Mouse (Mus musculus) ES-Bruce4 (cell line): ENCODE measurements at regions not wholly inside any gene's neighbourhood (a gene's known extent, or its start where the extent isn't known, plus 50 kb on each side); places are given as distances from the start of the nearest gene placed in this dataset.

Source experiments
- CTCF ChIP-seq: IDR thresholded peaks from one replicate; pipeline ENCODE4 v1.8.1; 2011; ENCODE audit warnings: low read depth, low read length
- EP300 ChIP-seq: IDR thresholded peaks from 2 replicates; pipeline ENCODE4 v1.6.1; 2011; ENCODE audit warnings: low read depth, low read length; ENCODE audit not compliant: insufficient read depth
- POLR2A ChIP-seq: IDR thresholded peaks from one replicate; pipeline ENCODE4 v1.8.1; 2011; ENCODE audit warnings: low read length; ENCODE audit not compliant: insufficient read depth

- TF ChIP-seq CTCF: no peak
- TF ChIP-seq POLR2A: no peak
- no peak for TF ChIP-seq EP300
Observed at GRCm38 (mm10) chr1:6117557-6117956, 1309.9 kb downstream of the Gm37988 start.
